Mouse (Mus musculus): ENCODE data around the gene Ano6. TPM values are rescaled to one million over a fixed set of nuclear protein-coding genes. Genes with fewer than 3 reads are reported as not detected.

Gene Ano6
- total RNA-seq, 2 experiments from 2014 or later = 20.6 to 27.4 TPM

DNA sequence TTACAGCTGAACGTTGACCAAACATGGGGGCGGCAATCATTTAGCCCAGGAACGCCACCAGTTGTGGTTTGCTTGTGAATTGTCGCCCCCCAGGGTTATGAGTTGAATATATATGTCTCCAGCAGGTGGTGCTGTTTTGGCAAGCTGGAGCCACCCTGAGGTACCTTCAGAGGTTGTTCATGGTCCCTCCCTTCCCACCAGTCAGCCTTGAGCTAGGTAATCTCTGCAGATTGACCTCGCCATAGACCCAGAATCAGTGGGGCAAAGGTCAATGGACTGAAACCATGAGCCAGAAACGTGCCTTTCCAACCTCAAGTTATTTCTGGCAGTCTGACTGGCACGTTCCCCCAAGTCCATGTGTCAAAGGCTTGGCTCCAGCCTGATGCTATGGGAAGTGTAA, 22.8 kb upstream of the Ano6 start:
- DNase-seq (ENCODE audit: low spot score in 2 of 2) = no peak

DNA sequence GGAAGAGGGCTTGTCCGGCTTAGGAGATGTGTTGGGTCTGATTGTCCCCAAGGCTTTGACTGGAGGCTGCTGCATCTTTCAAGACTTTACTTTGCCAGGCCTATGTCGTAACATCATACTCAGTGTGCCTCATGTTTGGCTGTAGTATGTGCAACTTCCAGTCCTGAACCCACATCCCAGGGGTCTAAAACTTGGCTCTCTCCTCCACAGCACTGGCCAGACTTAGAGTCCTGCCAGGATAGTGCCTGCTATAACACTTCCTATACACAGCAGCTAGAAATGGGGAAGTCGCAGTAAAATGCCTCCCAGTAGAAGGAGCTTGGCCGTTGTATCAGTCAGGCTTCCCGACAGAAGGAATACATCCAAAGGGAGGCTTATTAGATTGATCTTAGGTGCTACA, 21.9 kb upstream of the Ano6 start:
- DNase-seq (ENCODE audit: low spot score in 2 of 2) = no peak

DNA sequence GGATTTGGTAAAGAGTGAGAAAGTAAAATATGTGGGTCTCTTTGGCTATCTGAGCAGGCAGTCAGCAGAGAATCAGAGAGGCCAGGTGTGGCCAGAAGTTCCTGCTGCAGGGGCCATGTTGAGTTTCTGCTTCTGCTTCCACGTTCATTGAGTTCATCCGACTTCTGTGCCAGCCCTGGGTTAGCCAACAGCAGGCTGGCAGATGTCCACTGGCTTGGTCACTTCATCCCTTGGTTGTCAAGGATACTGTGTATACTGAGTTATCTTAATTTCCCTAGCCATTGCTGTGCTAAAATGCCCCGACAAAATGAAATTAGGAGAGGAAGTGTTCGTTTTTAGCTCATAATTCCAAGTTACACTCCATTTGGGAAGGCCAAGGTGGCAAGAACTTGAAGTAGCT, 21.1 kb upstream of the Ano6 start:
- DNase-seq (ENCODE audit: low spot score in 2 of 2) = no peak

DNA sequence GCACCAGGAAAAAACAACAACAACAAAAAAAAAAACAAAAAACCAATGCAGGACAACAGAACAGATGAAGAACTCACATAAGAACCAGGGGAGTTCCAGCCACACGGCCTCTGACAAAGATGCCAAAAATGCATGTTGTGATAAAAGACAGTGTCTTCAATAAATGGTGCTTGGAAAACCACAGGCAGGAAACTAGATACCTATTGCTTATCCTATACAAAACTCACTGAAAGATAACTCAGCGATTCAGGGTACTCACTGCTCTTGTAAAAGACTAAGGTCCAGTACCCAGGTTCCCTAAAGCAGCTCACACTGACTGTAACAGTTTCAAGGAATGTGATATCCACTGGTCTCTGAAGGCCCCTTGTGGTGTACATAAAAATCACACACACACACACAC, 20.3 kb upstream of the Ano6 start:
- no peak for DNase-seq (ENCODE audit: low spot score in 2 of 2)

DNA sequence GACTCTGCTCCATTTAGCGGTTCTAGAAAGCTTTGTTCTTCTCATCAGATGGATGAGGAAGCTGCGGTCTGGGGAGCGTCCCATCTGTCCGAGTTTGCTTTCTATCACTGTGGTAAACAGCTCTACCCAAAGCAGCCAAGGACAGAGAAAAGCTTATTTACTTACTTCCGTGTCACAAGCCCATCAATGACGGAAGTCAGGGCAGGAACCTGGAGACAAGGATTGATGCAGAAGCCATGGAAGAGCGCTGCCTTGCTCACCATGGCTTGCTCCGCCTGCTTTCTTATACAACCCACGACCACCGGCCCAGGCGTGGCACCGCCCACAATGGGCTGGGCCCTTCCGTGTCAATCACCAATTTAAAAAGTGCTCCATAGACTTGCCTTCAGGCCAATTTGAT, 18.3 kb upstream of the Ano6 start:
- no peak for DNase-seq (ENCODE audit: low spot score in 2 of 2)

DNA sequence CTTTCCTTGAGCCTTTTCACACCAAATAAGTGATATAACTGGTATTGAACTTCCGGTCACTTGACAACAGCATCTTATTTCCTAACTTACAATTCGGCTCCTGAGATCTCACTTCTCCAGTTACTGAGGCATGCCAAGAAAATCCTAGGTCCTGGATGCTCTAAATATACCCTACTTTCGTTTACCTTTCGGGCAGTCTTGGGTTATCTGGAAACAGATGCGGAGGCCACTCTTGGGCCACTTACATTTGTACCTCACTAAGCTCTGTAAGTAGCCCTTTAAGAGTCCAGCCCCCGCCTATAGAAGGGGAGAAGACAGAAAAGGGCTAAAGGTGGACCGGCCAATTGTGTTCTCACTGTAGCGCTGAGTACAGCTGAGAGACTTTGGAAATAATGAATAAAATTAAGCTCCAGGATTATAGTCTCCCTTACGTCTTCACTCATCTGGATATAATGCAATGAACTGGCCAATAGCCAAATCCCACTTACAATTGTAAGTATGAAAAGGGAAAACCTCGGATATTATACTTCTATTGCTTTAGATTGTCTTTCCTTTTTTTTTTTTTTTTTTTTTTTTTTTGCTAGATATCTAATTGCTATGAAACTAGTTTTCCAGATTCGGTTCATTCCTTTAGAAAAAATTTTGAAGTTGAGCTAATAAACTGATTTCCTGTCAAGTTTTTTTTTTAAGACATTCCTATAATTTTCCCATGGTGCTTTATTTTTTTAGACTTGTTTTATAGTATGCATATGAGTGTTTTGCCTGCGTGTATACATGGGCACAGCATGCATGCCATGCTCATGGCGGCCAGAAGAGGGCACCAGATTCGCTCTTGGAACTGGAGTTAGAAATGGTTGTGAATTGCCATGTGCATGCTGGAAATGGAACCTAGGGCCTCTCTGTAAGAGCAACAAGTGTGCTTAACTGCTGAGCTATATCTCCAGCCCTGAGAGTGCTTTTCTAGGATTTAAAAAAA, 17.5 kb upstream of the Ano6 start:
- peak in 1 of 2 experiments; percentile 65 for DNase-seq (ENCODE audit: low spot score in 2 of 2)

DNA sequence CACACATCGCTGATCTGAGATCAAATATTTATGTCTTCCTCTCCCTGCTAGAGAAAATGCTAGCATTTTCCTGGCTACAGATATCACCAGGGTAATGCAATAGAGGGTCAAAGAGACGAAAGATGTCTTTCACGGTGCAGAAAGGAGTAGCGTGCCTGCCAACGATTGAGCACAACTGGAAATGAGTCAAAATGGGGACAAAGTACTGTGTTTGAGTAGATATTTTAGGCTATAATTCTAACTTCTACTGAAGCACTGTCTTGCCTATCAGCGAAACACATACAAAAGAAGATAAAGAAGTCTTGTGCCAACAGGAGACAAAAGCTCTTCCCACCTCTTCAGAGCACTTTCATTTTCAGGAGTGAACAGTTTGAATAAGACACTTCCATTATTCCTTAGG, 16.4 kb upstream of the Ano6 start:
- no peak for DNase-seq (ENCODE audit: low spot score in 2 of 2)

DNA sequence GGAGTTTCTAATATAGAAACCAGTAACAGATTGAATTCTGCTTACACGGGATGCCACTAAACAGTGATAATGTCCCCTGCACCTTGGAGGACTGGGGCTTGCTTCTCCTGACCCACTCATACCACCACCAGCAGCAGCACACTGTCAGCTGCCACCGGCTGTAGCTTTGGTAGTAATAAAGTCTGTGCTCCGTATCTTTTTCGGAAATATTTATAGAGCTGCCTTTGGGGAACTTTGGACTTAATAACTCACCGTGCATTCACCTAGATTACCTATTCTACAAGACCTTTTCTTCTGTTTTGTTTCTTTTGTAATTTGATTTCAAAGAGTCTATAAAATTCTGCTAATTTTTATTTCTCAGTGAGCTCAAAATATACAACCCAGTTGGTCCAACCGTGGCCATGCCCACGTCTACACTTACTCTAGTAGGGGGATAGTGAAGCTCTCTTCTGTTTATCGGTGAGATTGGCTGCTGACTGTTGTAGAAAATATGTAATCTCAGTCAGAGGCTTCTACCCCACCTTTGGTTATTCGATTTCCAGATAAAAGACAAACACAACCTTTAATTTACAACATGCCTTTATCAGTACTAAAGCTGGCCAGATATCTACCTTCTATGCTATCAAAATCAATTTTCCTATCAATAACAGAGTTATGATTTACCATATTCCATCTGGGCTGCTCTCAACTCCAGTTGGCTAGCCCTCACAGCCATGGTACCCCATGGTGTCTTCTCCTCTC, 15.8 kb upstream of the Ano6 start:
- DNase-seq (ENCODE audit: low spot score in 2 of 2) = no peak

DNA sequence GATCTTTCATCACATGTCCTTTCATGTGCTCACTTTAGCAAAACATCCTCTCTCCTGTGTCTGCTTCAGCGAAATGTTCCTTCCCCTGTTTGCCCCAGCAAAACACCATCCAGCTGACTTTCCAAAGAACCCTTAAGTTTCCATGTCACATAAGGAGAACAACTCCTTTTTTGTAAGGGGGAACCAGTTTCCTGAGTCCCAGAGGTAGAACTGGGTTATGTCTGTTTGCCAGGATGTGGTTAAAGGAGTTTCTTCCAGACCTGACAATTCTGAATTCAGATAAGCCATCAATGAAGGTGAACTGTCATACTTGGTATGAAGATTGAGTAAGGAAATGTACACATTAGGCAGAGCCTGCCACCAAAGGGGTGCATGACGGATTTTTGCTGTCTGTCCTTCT, 12.9 kb upstream of the Ano6 start:
- DNase-seq (ENCODE audit: low spot score in 2 of 2) = no peak

DNA sequence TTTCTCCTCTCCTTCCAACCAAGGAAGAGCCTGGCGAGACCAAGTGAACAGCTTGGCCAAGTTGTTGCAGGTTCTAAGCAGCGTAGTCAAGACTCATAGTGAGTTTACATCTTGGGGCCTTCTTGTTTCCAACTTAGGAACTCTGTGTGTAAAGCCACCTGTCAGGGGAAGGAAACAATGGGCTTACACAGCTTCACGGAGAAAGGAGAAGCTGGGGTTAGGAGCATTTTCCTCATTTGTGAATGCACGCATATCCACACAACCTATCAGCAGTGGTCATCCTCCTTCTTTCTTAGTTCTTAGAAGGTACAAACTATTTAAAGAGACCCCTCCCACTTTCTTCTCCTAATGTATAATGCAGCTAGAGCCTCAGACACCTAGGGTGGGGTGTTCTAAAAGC, 11.9 kb upstream of the Ano6 start:
- DNase-seq (ENCODE audit: low spot score in 2 of 2) = no peak

DNA sequence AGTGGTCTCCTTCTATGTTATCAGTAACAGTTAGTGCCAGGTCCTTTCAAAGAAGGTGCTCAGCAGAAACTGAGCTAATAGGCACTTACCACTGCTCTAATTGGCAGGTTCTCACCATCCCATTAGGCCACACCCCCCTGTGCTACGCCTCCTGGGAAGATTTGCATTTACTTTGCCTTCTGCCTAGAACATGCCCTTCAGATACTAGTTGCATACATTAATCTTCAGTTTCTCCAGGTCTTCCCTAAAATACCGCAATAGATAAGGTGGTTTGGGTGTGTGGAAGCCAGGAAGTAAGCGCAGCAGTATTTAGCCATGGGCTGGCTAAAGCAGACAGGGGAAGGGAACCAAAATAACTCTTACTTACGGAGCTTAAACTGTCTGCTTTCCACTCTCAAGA, 4.0 kb upstream of the Ano6 start:
- no peak for DNase-seq (ENCODE audit: low spot score in 2 of 2)

DNA sequence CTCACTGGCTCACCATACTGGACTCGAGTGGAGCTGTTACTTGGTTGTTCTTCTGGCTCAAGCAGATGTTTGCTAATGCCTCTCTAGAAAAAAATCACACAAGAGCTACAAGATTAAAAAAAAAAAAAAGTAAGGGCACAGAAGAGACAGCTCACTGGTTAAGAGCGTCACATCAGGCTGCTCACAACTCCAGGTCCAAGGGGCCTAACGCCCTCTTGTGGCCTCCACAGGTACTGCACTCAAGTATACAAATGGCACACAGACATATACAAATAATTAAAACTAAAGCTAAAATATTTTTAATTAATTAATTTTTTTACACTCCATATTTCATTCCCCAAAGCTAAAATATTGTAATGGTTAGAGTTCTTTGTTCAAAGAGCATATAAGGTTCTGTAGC, 3.1 kb upstream of the Ano6 start:
- no peak for DNase-seq (ENCODE audit: low spot score in 2 of 2)

DNA sequence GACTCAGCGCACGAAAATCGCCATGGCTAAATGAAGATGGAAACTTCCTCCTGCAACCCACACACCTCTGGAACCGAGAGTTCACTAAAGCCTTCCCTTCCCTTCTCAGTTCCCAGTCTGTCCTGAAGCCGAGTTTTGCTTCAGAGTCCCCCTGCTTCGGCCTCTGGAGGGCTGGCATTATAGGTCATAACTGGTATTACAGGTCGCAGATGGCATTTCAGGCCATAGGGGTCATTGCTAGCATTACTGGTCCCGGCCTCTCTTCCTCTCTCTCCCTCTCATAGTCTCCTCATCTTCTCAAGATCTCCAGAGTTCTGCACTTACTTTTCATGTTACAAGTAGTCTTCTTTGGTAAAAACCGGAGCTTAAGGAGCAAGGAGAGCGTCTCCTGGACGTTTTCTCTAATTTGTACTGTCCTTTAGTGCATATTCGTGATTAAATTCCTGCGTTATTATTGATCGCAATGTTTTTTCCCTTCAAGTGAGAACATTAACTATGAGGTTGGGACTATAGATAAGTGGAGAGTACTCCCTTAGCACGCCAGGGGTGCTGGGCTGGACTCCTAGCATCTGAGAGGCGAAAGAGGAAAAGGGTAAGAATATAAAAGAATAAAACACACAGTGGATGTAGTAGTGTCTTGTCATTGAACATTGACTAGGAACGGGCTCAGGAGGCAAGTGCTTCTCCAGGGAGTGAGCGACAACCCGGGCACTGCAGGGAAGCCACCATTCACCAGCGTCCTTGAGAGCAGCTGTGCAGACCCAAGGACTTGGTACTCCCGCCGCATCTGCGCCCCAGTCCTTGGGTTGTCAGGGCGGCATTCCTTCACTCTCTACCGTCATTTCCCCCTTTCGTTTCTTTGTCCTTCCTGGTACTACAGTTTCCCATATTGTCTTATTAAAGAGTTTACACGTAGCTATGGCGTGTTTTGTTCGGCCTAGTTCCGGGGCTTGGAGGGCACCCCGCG, 798 bp upstream of the Ano6 start:
- DNase-seq (ENCODE audit: low spot score in 2 of 2) = peak in 1 of 2 experiments; percentile 46

DNA sequence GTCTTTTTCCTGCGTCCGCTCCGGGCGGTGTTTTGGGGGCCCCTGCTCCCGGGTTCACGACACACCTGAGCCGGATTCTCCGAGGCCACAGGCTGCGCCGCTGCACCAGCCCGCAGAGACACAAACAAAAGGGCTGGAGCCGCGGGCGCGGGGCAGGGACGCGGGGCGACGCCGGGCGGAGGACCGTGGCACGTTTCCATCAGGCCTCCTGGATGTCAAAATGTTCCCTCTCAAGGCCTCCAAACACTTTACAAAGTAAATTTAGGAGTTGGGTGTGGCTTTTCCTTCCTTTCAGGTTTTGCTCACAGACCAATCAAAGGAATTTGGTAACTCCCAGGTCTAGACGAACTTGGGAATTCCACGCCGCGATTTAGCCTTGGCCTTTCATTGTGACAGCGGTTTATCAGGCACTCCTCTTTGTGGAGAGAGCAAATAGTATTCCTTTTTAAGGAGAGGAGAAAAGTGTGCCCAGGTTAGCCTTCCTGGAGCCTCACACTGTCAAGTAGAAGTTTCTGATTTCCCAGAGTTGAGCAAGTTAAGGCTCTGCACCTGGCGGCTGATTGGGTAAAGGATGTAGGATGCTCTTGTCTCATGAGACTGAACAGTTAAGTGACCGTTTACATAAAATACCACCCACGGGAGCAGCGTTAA, 623 bp downstream of the Ano6 start:
- no peak for DNase-seq (ENCODE audit: low spot score in 2 of 2)

DNA sequence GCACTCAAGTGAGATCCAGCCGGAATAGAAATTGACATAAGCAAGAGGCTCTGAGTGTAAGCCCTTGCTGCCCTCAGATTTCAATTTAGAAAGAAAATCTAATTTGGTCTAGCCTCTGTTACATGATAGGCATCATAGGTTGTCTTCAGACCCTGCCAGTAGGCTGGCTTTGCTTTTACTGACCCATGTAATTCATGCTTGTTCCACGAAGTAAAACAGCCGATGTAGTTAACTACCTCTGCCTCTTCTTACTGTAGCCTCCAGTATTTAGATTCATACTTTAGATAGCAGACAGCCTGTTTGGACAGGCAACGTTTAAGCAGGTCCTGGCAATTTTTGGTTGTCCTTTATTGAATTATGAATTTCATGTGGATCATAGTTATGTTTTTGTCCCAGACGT, 1.2 kb downstream of the Ano6 start:
- no peak for DNase-seq (ENCODE audit: low spot score in 2 of 2)

DNA sequence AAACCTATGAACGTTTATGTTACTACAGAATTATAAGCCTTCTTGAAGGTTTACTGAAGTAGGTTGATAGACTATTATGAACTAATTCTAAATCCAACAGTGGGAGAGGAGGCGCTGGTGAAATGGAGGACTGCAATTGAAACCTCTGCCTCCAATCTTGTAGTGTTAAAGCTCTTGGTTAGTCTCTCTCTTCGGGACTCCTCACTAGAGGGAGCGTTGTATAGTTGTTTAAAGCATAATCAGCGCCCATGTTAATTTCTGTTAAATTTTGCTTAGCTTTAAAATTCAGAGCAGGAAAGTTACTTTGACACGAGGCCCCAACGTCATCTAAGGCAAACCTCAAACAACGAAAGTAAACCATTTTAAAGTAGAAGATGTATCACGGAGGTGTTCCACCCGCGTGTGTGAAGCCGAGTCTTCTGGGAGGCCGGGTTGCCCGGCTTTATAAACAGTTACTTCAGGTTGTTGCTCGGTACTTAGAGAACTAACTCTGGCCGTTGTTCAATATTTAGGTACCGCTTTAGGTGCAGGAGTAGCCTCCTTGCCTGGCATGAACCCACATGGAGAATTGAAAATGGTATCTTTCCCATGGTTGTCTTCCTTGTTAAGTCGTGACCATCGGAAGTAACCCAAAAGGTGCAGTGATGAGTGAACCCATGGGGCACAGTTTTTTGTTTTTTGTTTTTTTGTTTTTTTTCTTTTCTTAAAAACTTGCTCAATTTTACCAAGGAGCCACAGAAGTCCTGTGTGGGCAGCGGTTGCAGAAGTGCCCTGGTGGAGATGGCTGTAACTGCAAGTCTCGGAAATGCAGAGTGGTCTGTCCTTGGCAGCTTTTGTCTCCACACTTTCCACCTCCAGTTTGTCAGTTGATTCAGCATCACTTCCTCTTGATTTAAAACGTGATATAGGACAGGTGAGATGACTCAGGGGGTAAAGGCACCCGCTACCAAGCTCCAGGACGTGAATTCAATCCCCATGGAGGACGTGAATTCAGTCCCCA, 1.9 kb downstream of the Ano6 start:
- no peak for DNase-seq (ENCODE audit: low spot score in 2 of 2)

DNA sequence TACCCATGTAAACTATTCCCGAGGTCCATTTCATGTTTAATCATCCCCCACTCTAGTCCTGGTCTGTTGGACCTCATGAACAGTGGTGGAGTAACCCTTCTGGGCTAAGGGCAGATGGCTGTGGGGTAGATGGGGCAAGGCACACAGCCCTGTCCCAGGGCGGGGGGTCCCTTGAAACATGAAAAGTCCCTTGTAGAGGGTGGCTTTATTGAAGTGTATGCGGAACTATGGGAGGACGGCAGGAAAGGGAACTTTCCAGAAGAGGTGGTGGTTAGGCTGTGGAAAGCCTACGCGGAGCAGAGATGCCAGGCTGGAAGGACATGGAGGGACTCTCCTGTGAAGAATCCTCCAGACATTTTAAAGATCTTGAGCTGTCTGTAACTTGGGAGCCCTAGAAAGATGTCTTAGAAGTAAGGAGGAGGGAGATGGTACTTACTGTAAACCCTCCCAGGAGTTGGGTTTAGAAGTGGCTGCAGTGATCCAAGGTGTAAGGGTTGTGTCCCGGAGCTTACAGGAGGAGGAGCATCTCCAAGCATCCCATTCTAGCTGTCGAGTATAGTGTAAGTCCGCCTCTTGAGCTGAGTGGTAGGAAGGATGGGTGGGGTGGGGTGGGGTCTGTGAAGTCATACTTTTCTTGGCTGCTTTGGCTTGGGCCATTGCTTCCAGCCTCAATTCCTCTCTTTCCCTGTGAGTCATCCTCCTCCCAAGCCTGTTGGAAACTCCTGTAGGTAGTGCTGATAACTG, 3.3 kb downstream of the Ano6 start:
- no peak for DNase-seq (ENCODE audit: low spot score in 2 of 2)

DNA sequence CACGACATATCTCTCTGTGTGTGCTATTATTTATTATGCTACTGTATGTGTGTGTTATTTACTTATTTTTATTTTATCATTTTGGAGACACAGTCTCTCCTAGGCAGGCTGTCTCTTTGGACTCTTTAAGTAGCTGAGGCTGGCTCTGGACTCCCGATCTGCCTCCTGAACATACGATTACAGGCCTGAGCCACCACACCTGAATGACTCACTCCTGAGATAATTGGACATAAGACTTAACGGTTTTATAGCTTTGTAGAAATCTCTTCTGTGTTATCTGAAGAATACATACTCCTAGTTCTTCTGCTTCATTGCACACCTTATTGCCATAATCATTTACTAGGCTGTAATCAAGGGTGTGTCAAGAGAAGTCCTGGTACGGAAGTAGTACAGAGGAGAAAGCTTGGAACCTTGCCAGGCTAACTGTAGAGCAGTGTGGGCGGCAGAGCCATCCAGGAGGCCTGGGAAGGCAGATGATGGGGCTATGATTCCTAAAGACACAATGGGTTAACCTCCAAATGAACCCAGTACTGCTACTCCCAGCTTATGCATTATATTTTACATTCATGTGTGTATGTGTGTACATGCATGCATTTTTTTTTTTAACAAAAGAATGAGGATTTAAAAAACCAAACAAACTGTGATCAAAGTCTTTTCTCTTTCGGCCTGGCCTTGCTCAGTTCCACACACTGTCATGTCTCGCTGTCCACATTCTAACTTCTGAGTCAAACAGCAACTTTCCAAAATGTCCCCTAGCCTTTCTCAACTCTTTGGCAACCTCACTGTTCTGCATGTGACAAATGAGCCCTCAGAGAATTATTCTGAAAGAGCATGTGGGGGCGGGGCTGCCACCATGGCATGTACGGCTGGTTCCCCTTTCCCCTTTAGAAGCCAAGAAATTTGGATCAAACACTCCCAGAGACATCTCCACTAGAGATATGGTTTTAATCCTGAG, 4.2 kb downstream of the Ano6 start:
- DNase-seq (ENCODE audit: low spot score in 2 of 2) = no peak

Data from layer of hippocampus, adult 18-20 months (tissue).